Mouse (Mus musculus): ENCODE measurements around the gene Srebf2. TPM values are rescaled to one million over a fixed set of nuclear protein-coding genes. Genes with fewer than 3 reads are reported as not detected.
A peak's percentile ranks its signal among the peaks of the same experiment; 100 is the strongest.

The Srebf2 gene
- polyA plus RNA-seq, 1 experiment from 2014 or later, result 143 TPM

- no peak for ATAC-seq (ENCODE audit: low FRiP score)
- Histone ChIP-seq H3K4me2 (replicated peaks; ENCODE audit: low read depth, low read length) (no peak overlapping the region), H3K9me3 (ENCODE audit: control insufficient read depth, low read length) (no peaks in the 10 kb centered on the region), H3K4me1 (replicated peaks; ENCODE audit: control insufficient read depth, insufficient read depth, low read length) (no peaks in the 10 kb centered on the region), H3K9ac (ENCODE audit: low read depth, low read length) (no peak overlapping the region), H3K27ac (ENCODE audit: low read depth, low read length) (no peak overlapping the region), H3K4me3 (ENCODE audit: low read depth, low read length) (no peak overlapping the region), H3K27me3 (ENCODE audit: control insufficient read depth, insufficient read depth, low read length) (no peaks in the 10 kb centered on the region), H3K36me3 (ENCODE audit: control insufficient read depth, insufficient read depth, low read length) (peaks cover 3% of the 10 kb centered on the region; the same call in 1 of the 2 replicates)
- 48% methylated on average over 4 of the region's 4 CpGs for WGBS
- DNase-seq (ENCODE audit: low spot score), result peak; percentile 79
These were observed 8.4 kb upstream of the Srebf2 start for GRCm38 (mm10) chr15:82138565-82138964.

GRCm38 (mm10) chr15:82139196-82139595 is 7.8 kb upstream of the Srebf2 start:
- DNase-seq (ENCODE audit: low spot score) (no peak), ATAC-seq (ENCODE audit: low FRiP score) (no peak)
- H3K36me3 ChIP-seq (ENCODE audit: control insufficient read depth, insufficient read depth, low read length), result peaks cover 3% of the 10 kb centered on the region; the same call in 1 of the 2 replicates
- H3K9ac ChIP-seq (ENCODE audit: low read depth, low read length), result no peak overlapping the region
- H3K27me3 ChIP-seq (ENCODE audit: control insufficient read depth, insufficient read depth, low read length), result no peaks in the 10 kb centered on the region
- 93% methylated on average over 8 of the region's 8 CpGs for WGBS
- no peak overlapping the region for H3K4me2 ChIP-seq (replicated peaks; ENCODE audit: low read depth, low read length)
- no peak overlapping the region for H3K4me3 ChIP-seq (ENCODE audit: low read depth, low read length)
- no peaks in the 10 kb centered on the region for H3K9me3 ChIP-seq (ENCODE audit: control insufficient read depth, low read length)
- H3K27ac ChIP-seq (ENCODE audit: low read depth, low read length), result no peak overlapping the region
- 0 out of 2 replicates have a peak, but pooled peaks cover 2% of the 10 kb centered on the region for H3K4me1 ChIP-seq (replicated peaks; ENCODE audit: control insufficient read depth, insufficient read depth, low read length)

GRCm38 (mm10) chr15:82140355-82140754 is 6.6 kb upstream of the Srebf2 start:
- H3K4me1 ChIP-seq (replicated peaks; ENCODE audit: control insufficient read depth, insufficient read depth, low read length), result 0 out of 2 replicates have a peak, but pooled peaks cover 2% of the 10 kb centered on the region
- no peak overlapping the region for H3K9ac ChIP-seq (ENCODE audit: low read depth, low read length)
- peaks cover 3% of the 10 kb centered on the region; the same call in 1 of the 2 replicates for H3K36me3 ChIP-seq (ENCODE audit: control insufficient read depth, insufficient read depth, low read length)
- no peak overlapping the region for H3K4me2 ChIP-seq (replicated peaks; ENCODE audit: low read depth, low read length)
- WGBS, result 85% methylated on average over 3 of the region's 3 CpGs
- H3K4me3 ChIP-seq (ENCODE audit: low read depth, low read length), result no peak overlapping the region
- H3K9me3 ChIP-seq (ENCODE audit: control insufficient read depth, low read length), result no peaks in the 10 kb centered on the region
- no peak for ATAC-seq (ENCODE audit: low FRiP score)
- H3K27me3 ChIP-seq (ENCODE audit: control insufficient read depth, insufficient read depth, low read length), result no peaks in the 10 kb centered on the region
- H3K27ac ChIP-seq (ENCODE audit: low read depth, low read length), result no peak overlapping the region
- no peak for DNase-seq (ENCODE audit: low spot score)

GRCm38 (mm10) chr15:82144157-82144556 is 2.8 kb upstream of the Srebf2 start:
- DNase-seq (ENCODE audit: low spot score), result no peak
- no peak overlapping the region for H3K4me2 ChIP-seq (replicated peaks; ENCODE audit: low read depth, low read length)
- H3K27ac ChIP-seq (ENCODE audit: low read depth, low read length), result peak overlapping the region; percentile 39; the same call in 1 of the 2 replicates
- H3K4me3 ChIP-seq (ENCODE audit: low read depth, low read length), result no peak overlapping the region
- ATAC-seq (ENCODE audit: low FRiP score), result no peak
- H3K4me1 ChIP-seq (replicated peaks; ENCODE audit: control insufficient read depth, insufficient read depth, low read length), result 0 out of 2 replicates have a peak, but pooled peaks cover 2% of the 10 kb centered on the region
- WGBS, result 88% methylated on average over 5 of the region's 5 CpGs
- no peaks in the 10 kb centered on the region for H3K27me3 ChIP-seq (ENCODE audit: control insufficient read depth, insufficient read depth, low read length)
- peaks cover 3% of the 10 kb centered on the region; the same call in 1 of the 2 replicates for H3K36me3 ChIP-seq (ENCODE audit: control insufficient read depth, insufficient read depth, low read length)
- no peaks in the 10 kb centered on the region for H3K9me3 ChIP-seq (ENCODE audit: control insufficient read depth, low read length)
- no peak overlapping the region for H3K9ac ChIP-seq (ENCODE audit: low read depth, low read length)

GRCm38 (mm10) chr15:82145408-82145807 is 1.6 kb upstream of the Srebf2 start:
- ATAC-seq (ENCODE audit: low FRiP score), result no peak
- 59% methylated on average over 2 of the region's 2 CpGs for WGBS
- H3K9ac ChIP-seq (ENCODE audit: low read depth, low read length), result no peak overlapping the region

GRCm38 (mm10) chr15:82145851-82146769 is 871 bp upstream of the Srebf2 start:
- peaks cover 1% of the 10 kb centered on the region; the same call in 1 of the 2 replicates for H3K36me3 ChIP-seq (ENCODE audit: control insufficient read depth, insufficient read depth, low read length)
- DNase-seq (ENCODE audit: low spot score) (peak; percentile 28), ATAC-seq (ENCODE audit: low FRiP score) (no peak; the same call in 1 of the 2 replicates)
- H3K4me1 ChIP-seq (replicated peaks; ENCODE audit: control insufficient read depth, insufficient read depth, low read length), result 0 out of 2 replicates have a peak, but pooled peaks cover 2% of the 10 kb centered on the region
- no peaks in the 10 kb centered on the region for H3K27me3 ChIP-seq (ENCODE audit: control insufficient read depth, insufficient read depth, low read length)
- H3K27ac ChIP-seq (ENCODE audit: low read depth, low read length), result peak overlapping the region; percentile 90
- H3K4me3 ChIP-seq (ENCODE audit: low read depth, low read length), result peak overlapping the region; percentile 12; the same call in 1 of the 2 replicates
- H3K4me2 ChIP-seq (replicated peaks; ENCODE audit: low read depth, low read length), result peak overlapping the region; percentile 34
- no peaks in the 10 kb centered on the region for H3K9me3 ChIP-seq (ENCODE audit: control insufficient read depth, low read length)
- H3K9ac ChIP-seq (ENCODE audit: low read depth, low read length), result peak overlapping the region; percentile 35; the same call in 1 of the 2 replicates
- WGBS, result 23% methylated on average over 11 of the region's 11 CpGs

More at GRCm38 (mm10) chr15:82145408-82145807, 1.6 kb upstream of the Srebf2 start:
- H3K27ac ChIP-seq (ENCODE audit: low read depth, low read length), result peak overlapping the region; percentile 90
- no peaks in the 10 kb centered on the region for H3K9me3 ChIP-seq (ENCODE audit: control insufficient read depth, low read length)
- DNase-seq (ENCODE audit: low spot score), result no peak
- peaks cover 3% of the 10 kb centered on the region; the same call in 1 of the 2 replicates for H3K36me3 ChIP-seq (ENCODE audit: control insufficient read depth, insufficient read depth, low read length)
- H3K4me1 ChIP-seq (replicated peaks; ENCODE audit: control insufficient read depth, insufficient read depth, low read length), result 0 out of 2 replicates have a peak, but pooled peaks cover 2% of the 10 kb centered on the region
- no peak overlapping the region for H3K4me2 ChIP-seq (replicated peaks; ENCODE audit: low read depth, low read length)
- no peak overlapping the region for H3K4me3 ChIP-seq (ENCODE audit: low read depth, low read length)
- H3K27me3 ChIP-seq (ENCODE audit: control insufficient read depth, insufficient read depth, low read length), result no peaks in the 10 kb centered on the region

GRCm38 (mm10) chr15:82147611-82148111 is 680 bp downstream of the Srebf2 start:
- Histone ChIP-seq H3K4me1 (replicated peaks; ENCODE audit: control insufficient read depth, insufficient read depth, low read length) (0 out of 2 replicates have a peak, but pooled peaks cover 2% of the 10 kb centered on the region), H3K4me2 (replicated peaks; ENCODE audit: low read depth, low read length) (peak overlapping the region; percentile 69), H3K9me3 (ENCODE audit: control insufficient read depth, low read length) (no peaks in the 10 kb centered on the region), H3K27me3 (ENCODE audit: control insufficient read depth, insufficient read depth, low read length) (no peaks in the 10 kb centered on the region), H3K4me3 (ENCODE audit: low read depth, low read length) (peak overlapping the region; percentile 90), H3K36me3 (ENCODE audit: control insufficient read depth, insufficient read depth, low read length) (no peaks in the 10 kb centered on the region), H3K27ac (ENCODE audit: low read depth, low read length) (peak overlapping the region; percentile 98), H3K9ac (ENCODE audit: low read depth, low read length) (peak overlapping the region; percentile 93)
- WGBS, result under 1% methylated on average over 38 of the region's 50 CpGs
- peak; percentile 2 for ATAC-seq (ENCODE audit: low FRiP score)
- peak; percentile 74 for DNase-seq (ENCODE audit: low spot score)

- no peak for DNase-seq (ENCODE audit: low spot score)
- WGBS, result 39% methylated on average over 9 of the region's 9 CpGs
- H3K4me1 ChIP-seq (replicated peaks; ENCODE audit: control insufficient read depth, insufficient read depth, low read length), result 0 out of 2 replicates have a peak, but pooled peaks cover 2% of the 10 kb centered on the region
These were observed 1.5 kb downstream of the Srebf2 start for GRCm38 (mm10) chr15:82148510-82148911.

More at GRCm38 (mm10) chr15:82148510-82148911, 1.5 kb downstream of the Srebf2 start:
- Histone ChIP-seq H3K27ac (ENCODE audit: low read depth, low read length) (no peak overlapping the region), H3K4me2 (replicated peaks; ENCODE audit: low read depth, low read length) (peak overlapping the region; percentile 69), H3K4me3 (ENCODE audit: low read depth, low read length) (peak overlapping the region; percentile 90), H3K9ac (ENCODE audit: low read depth, low read length) (peak overlapping the region; percentile 93), H3K36me3 (ENCODE audit: control insufficient read depth, insufficient read depth, low read length) (no peaks in the 10 kb centered on the region), H3K27me3 (ENCODE audit: control insufficient read depth, insufficient read depth, low read length) (no peaks in the 10 kb centered on the region), H3K9me3 (ENCODE audit: control insufficient read depth, low read length) (no peaks in the 10 kb centered on the region)
- ATAC-seq (ENCODE audit: low FRiP score), result no peak

Measured in hindbrain, embryonic 11.5 days (tissue).